17 mouse cellular contexts compared by ENCODE assay signal in genomic region chr13:90454631-90455030, GRCm38 (mm10).
DNase-seq lines count a peak whose midpoint lies in the region; TF ChIP-seq lines count a peak whose summit lies in the region.
"Had no signal": no experiment of that assay in that cellular context is flagged by ENCODE, and none has a peak within 500 bp of the region (broad histone marks: within the 10 kb centered on the region; RNA-seq: fewer than 3 reads in every experiment).

No protein-coding gene starts in this region.

- H3K36me3 ChIP-seq in ES-E14 (ENCODE audit: control insufficient read depth, insufficient read depth, low read length, poor library complexity, severe bottlenecking) = no peaks in the 10 kb centered on the region
- H3K36me3 ChIP-seq: embryonic facial prominence, embryonic 10.5 days; embryonic facial prominence, embryonic 12.5 days; forebrain, embryonic 15.5 days had no signal

- H3K9ac ChIP-seq in ES-E14 (ENCODE audit: insufficient read depth, low read depth, low read length, poor library complexity, severe bottlenecking) = no peak overlapping the region
- H3K9ac ChIP-seq: embryonic facial prominence, embryonic 12.5 days; forebrain, embryonic 13.5 days; forebrain, embryonic 15.5 days had no signal

- peak; percentile 13 for DNase-seq in ES-E14 (ENCODE audit: low read depth, low spot score)
- DNase-seq in WW6 (ENCODE audit: low read depth, low spot score) = peak; percentile 5
- no peak for DNase-seq in embryo, embryonic 10.5 days (ENCODE audit: low spot score)
- DNase-seq in urinary bladder, adult 2 months (ENCODE audit: low spot score) = no peak
- DNase-seq in cerebellum, adult 11-12 months = no peak
- DNase-seq: adrenal gland, adult 8-10 months; adrenal gland, postnatal 14 days; adrenal gland, postnatal 36 days; cerebellum, adult 18-20 months; cerebellum, adult 8-10 months; cerebellum, adult 9-11 months; cerebellum, postnatal 14 days; cerebellum, postnatal 36 days had no signal

- H3K9me3 ChIP-seq in ES-E14 (ENCODE audit: control insufficient read depth, insufficient read depth, low read depth, low read length) = no peaks in the 10 kb centered on the region
- H3K9me3 ChIP-seq: embryonic facial prominence, embryonic 12.5 days had no signal

- H3K4me3 ChIP-seq in ES-E14 (ENCODE audit: insufficient read depth in 1 of 2, low read depth in 1 of 2, low read length in 2 of 2, poor library complexity in 1 of 2, severe bottlenecking in 1 of 2) = no peak overlapping the region
- H3K4me3 ChIP-seq: embryonic facial prominence, embryonic 10.5 days; embryonic facial prominence, embryonic 12.5 days; forebrain, embryonic 13.5 days; forebrain, embryonic 15.5 days had no signal

- in situ Hi-C loops in ES-E14 (cut with MboI; ENCODE audit: low sequenced_read_pairs in 2 of 2, unreplicated experiment in 2 of 2) = no loop called here

- H3K27ac ChIP-seq in ES-E14 (ENCODE audit: insufficient read depth, low read depth, low read length, poor library complexity, severe bottlenecking) = no peak overlapping the region
- H3K27ac ChIP-seq: embryonic facial prominence, embryonic 10.5 days; embryonic facial prominence, embryonic 12.5 days; forebrain, embryonic 13.5 days; forebrain, embryonic 15.5 days had no signal

- H3K4me1 ChIP-seq in ES-E14 (ENCODE audit: control insufficient read depth in 2 of 2, insufficient read depth in 2 of 2, low read length in 2 of 2, poor library complexity in 1 of 2) = no peaks in the 10 kb centered on the region
- H3K4me1 ChIP-seq: embryonic facial prominence, embryonic 10.5 days; embryonic facial prominence, embryonic 12.5 days; forebrain, embryonic 13.5 days; forebrain, embryonic 15.5 days had no signal

TF ChIP-seq in ES-E14, 5 proteins besides CTCF, POLR2A, EP300 and RAD21:
- TF ChIP-seq ZNF384 (IDR thresholded peaks at IDR 0.05; ENCODE audit: low read depth, low read length) = no peak
- no peak for TF ChIP-seq ZC3H11A (IDR thresholded peaks at IDR 0.05; ENCODE audit: borderline replicate concordance, low read depth, low read length)
- TF ChIP-seq MAFK (IDR thresholded peaks at IDR 0.05; ENCODE audit: insufficient read depth, low read depth, low read length) = no peak
- no peak for TF ChIP-seq CHD2 (IDR thresholded peaks at IDR 0.05; ENCODE audit: low read depth, low read length)
- no peak for TF ChIP-seq HCFC1 (IDR thresholded peaks at IDR 0.05; ENCODE audit: borderline replicate concordance, insufficient read depth, low read length)

Comparison
In these comparisons a context has a peak if more than half of its experiments do, and no peak if none do; other contexts are left out.
1. DNase-seq: peak in ES-E14 (single experiment) and WW6 (single experiment); none in embryo, embryonic 10.5 days (single experiment), urinary bladder, adult 2 months (single experiment) and cerebellum, adult 11-12 months (single experiment).